Mouse (Mus musculus) ES-E14 (cell line): ENCODE results near the gene Arhgap23. TPM values are rescaled to one million over a fixed set of nuclear protein-coding genes. Genes with fewer than 3 reads are reported as not detected.

Experiments
- DNase-seq: peaks from one replicate; pipeline ENCODE4 v3.0.0-alpha.2; 2013; ENCODE audit warnings: low read depth, low spot score
- H3K27ac ChIP-seq: 2 replicates; pipeline ENCODE4 v1.5.1; 2012; ENCODE audit warnings: low read depth, mild to moderate bottlenecking, low read length, moderate library complexity, mixed read lengths; ENCODE audit not compliant: poor library complexity, insufficient read depth, severe bottlenecking
- H3K36me3 ChIP-seq: 2 replicates; pipeline ENCODE4 v1.6.1; 2012; ENCODE audit warnings: mild to moderate bottlenecking, low read length, moderate library complexity, mixed read lengths; ENCODE audit not compliant: control insufficient read depth, poor library complexity, insufficient read depth, severe bottlenecking
- H3K4me1 ChIP-seq, 2 experiments: fragments of 150-350 bp in 1 of 2; sonication (generic) in 1 of 2; 2 replicates each; pipeline ENCODE4 v1.6.1; 2012; ENCODE audit warnings: low read length in 2 of 2, mild to moderate bottlenecking in 1 of 2, mixed read lengths in 1 of 2; ENCODE audit not compliant: control insufficient read depth in 2 of 2, insufficient read depth in 2 of 2, poor library complexity in 1 of 2
- H3K4me3 ChIP-seq, 2 experiments: fragments of 150-350 bp in 1 of 2; sonication (generic) in 1 of 2; 2 replicates each; pipeline ENCODE4 v1.5.1; 2012; ENCODE audit warnings: low read length in 2 of 2, low read depth in 1 of 2, mild to moderate bottlenecking in 1 of 2, mixed read lengths in 1 of 2; ENCODE audit not compliant: insufficient read depth in 1 of 2, poor library complexity in 1 of 2, severe bottlenecking in 1 of 2
- H3K9ac ChIP-seq: 2 replicates; pipeline ENCODE4 v1.6.1; 2012; ENCODE audit warnings: low read depth, mild to moderate bottlenecking, low read length, mixed read lengths; ENCODE audit not compliant: poor library complexity, insufficient read depth, severe bottlenecking
- H3K9me3 ChIP-seq: fragments of 150-350 bp; sonication (generic); 2 replicates; pipeline ENCODE4 v1.6.1; 2012; ENCODE audit warnings: low read depth, mild to moderate bottlenecking, low read length; ENCODE audit not compliant: control insufficient read depth, insufficient read depth
- CHD2 ChIP-seq: IDR thresholded peaks from 2 replicates; pipeline ENCODE4 v1.6.1; 2014; ENCODE audit warnings: mild to moderate bottlenecking, low read depth, low read length, inconsistent platforms
- HCFC1 ChIP-seq: IDR thresholded peaks from 2 replicates; pipeline ENCODE4 v1.6.1; 2012; ENCODE audit warnings: low read length, inconsistent platforms, borderline replicate concordance; ENCODE audit not compliant: insufficient read depth
- MAFK ChIP-seq: IDR thresholded peaks from 2 replicates; pipeline ENCODE4 v1.6.1; 2014; ENCODE audit warnings: mild to moderate bottlenecking, low read depth, low read length, inconsistent platforms; ENCODE audit not compliant: insufficient read depth
- ZC3H11A ChIP-seq: IDR thresholded peaks from 2 replicates; pipeline ENCODE4 v1.6.1; 2012; ENCODE audit warnings: low read depth, mild to moderate bottlenecking, inconsistent platforms, low read length, borderline replicate concordance
- ZNF384 ChIP-seq: IDR thresholded peaks from 2 replicates; pipeline ENCODE4 v1.6.1; 2012; ENCODE audit warnings: low read depth, low read length, inconsistent platforms
- in situ Hi-C, 2 experiments: fragments of 600-800 bp; cut with MboI; formaldehyde crosslinking; loops; one replicate each; pipeline ENCODE4 v1.15.1; 2025; ENCODE audit warnings: low sequenced_read_pairs in 2 of 2, inconsistent platforms in 1 of 2; ENCODE audit not compliant: unreplicated experiment in 2 of 2
- total RNA-seq: library from RNA; depleted of rRNA; stranded (reverse); fragments of 300-350 nt; gene quantifications from 2 replicates; pipeline ENCODE4 v1.2.3, GENCODE M21; 2012

Gene Arhgap23
- total RNA-seq, 1 experiment: 22.6 TPM

- no peak for DNase-seq
- Histone ChIP-seq H3K27ac (no peak overlapping the region), H3K9ac (no peak overlapping the region), H3K4me1 (peaks cover 2 to 15% of the 10 kb centered on the region in 2 experiments; a peak in 3 of 4 replicates), H3K36me3 (peaks cover 2% of the 10 kb centered on the region; the same call in 1 of the 2 replicates), H3K9me3 (no peaks in the 10 kb centered on the region), H3K4me3 (no peak overlapping the region)
- in situ Hi-C loops: no loop called here
- no peak for TF ChIP-seq HCFC1
- no peak for TF ChIP-seq ZC3H11A
These were observed 7.2 kb downstream of the Arhgap23 start for GRCm38 (mm10) chr11:97422507-97422906.

GRCm38 (mm10) chr11:97424092-97424692, 8.9 kb downstream of the Arhgap23 start:
- no peak overlapping the region for H3K27ac ChIP-seq
- no peaks in the 10 kb centered on the region; the same call in 1 of the 2 replicates for H3K36me3 ChIP-seq
- DNase-seq: no peak
- H3K4me1 ChIP-seq: peaks cover 7 to 12% of the 10 kb centered on the region in 2 experiments; a peak in 3 of 4 replicates
- H3K9me3 ChIP-seq: no peaks in the 10 kb centered on the region
- H3K4me3 ChIP-seq: no peak overlapping the region
- no peak overlapping the region for H3K9ac ChIP-seq
- in situ Hi-C loops: no loop called here
- TF ChIP-seq ZNF384 (no peak), MAFK (no peak), CHD2 (no peak), ZC3H11A (no peak), HCFC1 (no peak)

DNA sequence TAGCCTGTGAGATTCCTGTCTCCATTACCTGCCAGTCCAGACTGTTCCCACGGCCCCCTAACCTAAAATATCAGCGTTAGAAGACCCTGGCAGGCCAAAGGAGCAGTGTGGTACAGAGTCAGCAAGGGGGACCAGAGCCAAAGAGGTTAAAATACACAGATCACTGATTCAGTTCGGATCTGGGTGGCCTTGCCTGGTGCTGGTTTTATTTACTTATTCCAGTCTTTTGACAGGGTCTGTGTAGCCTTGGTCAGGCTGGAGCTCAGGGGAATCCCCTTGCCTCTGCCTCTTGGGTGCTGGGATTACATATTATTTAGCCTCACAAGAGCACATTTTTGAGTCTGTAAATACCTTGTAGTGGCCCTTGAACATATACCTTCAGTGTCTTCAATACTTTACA, 9.5 kb downstream of the Arhgap23 start:
- Histone ChIP-seq H3K4me3 (no peak overlapping the region), H3K27ac (no peak overlapping the region), H3K9ac (no peak overlapping the region), H3K9me3 (no peaks in the 10 kb centered on the region), H3K4me1 (peaks cover 7 to 11% of the 10 kb centered on the region in 2 experiments; a peak in 3 of 4 replicates), H3K36me3 (no peaks in the 10 kb centered on the region; the same call in 1 of the 2 replicates)
- in situ Hi-C loops: no loop called here
- TF ChIP-seq CHD2 (no peak), ZC3H11A (no peak), MAFK (no peak), ZNF384 (no peak), HCFC1 (no peak)
- no peak for DNase-seq

- H3K4me1 ChIP-seq: peaks cover 7 to 23% of the 10 kb centered on the region in 2 experiments; a peak in 3 of 4 replicates
- peak overlapping the region; percentile 45 to 66 for H3K4me3 ChIP-seq
- peak; percentile 89 for DNase-seq
- no peaks in the 10 kb centered on the region for H3K36me3 ChIP-seq
- TF ChIP-seq ZC3H11A (no peak), MAFK (peak; percentile 9; the same call in 1 of the 2 replicates)
- in situ Hi-C loops: no loop called here
- H3K9me3 ChIP-seq: no peaks in the 10 kb centered on the region
- H3K27ac ChIP-seq: peak overlapping the region; percentile 61; the same call in 1 of the 2 replicates
- peak overlapping the region; percentile 29; the same call in 1 of the 2 replicates for H3K9ac ChIP-seq
These were observed 12.7 kb downstream of the Arhgap23 start for GRCm38 (mm10) chr11:97427794-97428725.
